Mouse (Mus musculus) midbrain, embryonic 12.5 days (tissue): ENCODE measurements at regions not wholly inside any gene's neighbourhood (a gene's known extent, or its start where the extent isn't known, plus 50 kb on each side); places are given as distances from the start of the nearest gene placed in this dataset.
A peak's percentile ranks its signal among the peaks of the same experiment; 100 is the strongest.

ENCODE experiments used
- ATAC-seq: fragments of 200-750 bp; cut with Nextera tagmentation; 2 replicates; pipeline ENCODE4 v1.8.0; 2017; ENCODE audit warnings: low read depth, moderate TSS enrichment, moderate library complexity; ENCODE audit not compliant: low FRiP score
- H3K27ac ChIP-seq: fragments of 300-500 bp; sonication (generic); replicated peaks from 2 replicates; pipeline ENCODE4 v1.5.1; 2016; ENCODE audit warnings: mild to moderate bottlenecking
- H3K27me3 ChIP-seq: fragments of 300-500 bp; sonication (generic); 2 replicates; pipeline ENCODE4 v1.6.1; 2016; ENCODE audit warnings: mild to moderate bottlenecking
- H3K36me3 ChIP-seq: fragments of 300-500 bp; sonication (generic); 2 replicates; pipeline ENCODE4 v1.6.1; 2016
- H3K4me1 ChIP-seq: fragments of 300-500 bp; sonication (generic); 2 replicates; pipeline ENCODE4 v1.6.1; 2016
- H3K4me2 ChIP-seq: fragments of 300-500 bp; sonication (generic); replicated peaks from 2 replicates; pipeline ENCODE4 v1.6.1; 2016; ENCODE audit warnings: mild to moderate bottlenecking, moderate library complexity
- H3K4me3 ChIP-seq: fragments of 300-500 bp; sonication (generic); 2 replicates; pipeline ENCODE4 v1.5.1; 2016; ENCODE audit warnings: mild to moderate bottlenecking
- H3K9ac ChIP-seq: fragments of 300-500 bp; sonication (generic); replicated peaks from 2 replicates; pipeline ENCODE4 v1.6.1; 2016; ENCODE audit warnings: mild to moderate bottlenecking, moderate library complexity
- H3K9me3 ChIP-seq: fragments of 300-500 bp; sonication (generic); 2 replicates; pipeline ENCODE4 v1.6.1; 2016; ENCODE audit warnings: mild to moderate bottlenecking
- WGBS: fragments of 180-500 bp; shearing (Covaris S2); methylation state at CpG from one replicate; pipeline ENCODE4 v1.1.7; 2016; 5-methylcytosine and 5-hydroxymethylcytosine counted together

- H3K36me3 ChIP-seq, result no peaks in the 10 kb centered on the region
- no peak overlapping the region for H3K4me2 ChIP-seq
- H3K27ac ChIP-seq, result no peak overlapping the region
- no peak overlapping the region for H3K4me3 ChIP-seq
- 94% methylated on average over 4 of the region's 4 CpGs for WGBS
- H3K4me1 ChIP-seq, result no peaks in the 10 kb centered on the region
- H3K9me3 ChIP-seq, result no peaks in the 10 kb centered on the region
- H3K9ac ChIP-seq, result no peak overlapping the region
- 0 out of 2 replicates have a peak, but pooled peaks cover 5% of the 10 kb centered on the region for H3K27me3 ChIP-seq
- ATAC-seq, result no peak
Measured at GRCm38 (mm10) chr15:63665517-63665916, 179.5 kb downstream of the Gsdmc2 start.

- Histone ChIP-seq H3K9ac (no peak overlapping the region), H3K9me3 (no peaks in the 10 kb centered on the region), H3K36me3 (no peaks in the 10 kb centered on the region), H3K4me2 (no peak overlapping the region), H3K4me1 (no peaks in the 10 kb centered on the region), H3K27me3 (0 out of 2 replicates have a peak, but pooled peaks cover 5% of the 10 kb centered on the region), H3K27ac (no peak overlapping the region), H3K4me3 (no peak overlapping the region)
- no peak for ATAC-seq
- WGBS, result 86% methylated on average over 2 of the region's 2 CpGs
Measured at GRCm38 (mm10) chr15:63664877-63665276, 180.1 kb downstream of the Gsdmc2 start.

DNA sequence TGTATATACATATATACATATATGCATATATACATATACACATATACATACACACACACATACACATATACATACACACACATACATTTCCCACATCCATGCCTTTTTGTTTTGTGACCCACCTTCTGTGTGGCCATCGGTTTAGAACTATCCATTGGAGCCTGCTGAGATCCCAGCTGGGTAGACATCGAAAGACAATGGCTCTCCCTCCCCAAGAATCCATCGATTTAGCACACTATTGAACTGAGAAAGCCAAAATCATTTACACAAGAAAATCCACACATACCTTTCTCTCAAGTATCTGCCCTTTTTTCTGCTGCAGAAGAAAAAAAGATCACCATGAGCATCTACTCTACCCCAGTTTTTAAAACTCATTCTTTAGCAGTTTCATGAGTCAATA is 182.8 kb downstream of the Gsdmc2 start:
- Histone ChIP-seq H3K9me3 (no peaks in the 10 kb centered on the region), H3K27ac (no peak overlapping the region), H3K27me3 (no peaks in the 10 kb centered on the region), H3K4me1 (no peaks in the 10 kb centered on the region), H3K4me3 (no peak overlapping the region), H3K36me3 (no peaks in the 10 kb centered on the region), H3K4me2 (no peak overlapping the region), H3K9ac (no peak overlapping the region)
- no peak for ATAC-seq
- WGBS, result 76% methylated on average over 3 of the region's 3 CpGs

DNA sequence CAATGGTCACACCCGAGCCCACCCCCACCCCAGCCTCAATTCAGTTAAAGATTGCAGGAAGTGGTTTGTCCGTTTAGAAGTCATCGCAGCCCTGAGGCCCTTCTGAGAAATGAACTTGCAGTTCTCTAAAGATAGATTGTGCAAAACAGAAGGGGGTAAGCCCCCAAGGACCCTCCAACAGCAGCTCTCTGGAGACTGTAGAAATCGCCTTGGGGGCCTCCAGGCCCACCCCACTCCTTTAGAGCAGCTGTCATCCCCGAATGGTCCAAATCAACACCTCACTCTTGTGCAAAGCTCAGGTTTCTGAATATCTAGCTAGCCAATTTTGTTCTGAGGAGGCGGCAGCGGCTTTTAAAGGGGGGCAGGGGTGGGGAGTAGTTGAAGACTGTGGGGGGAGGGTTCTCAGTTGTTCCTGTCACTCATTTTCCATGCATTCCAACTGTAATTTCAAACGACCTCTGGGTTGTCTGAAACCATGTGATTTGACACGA is 186.9 kb downstream of the Gsdmc2 start:
- H3K4me1 ChIP-seq, result no peaks in the 10 kb centered on the region
- H3K4me3 ChIP-seq, result no peak overlapping the region
- no peak overlapping the region for H3K27ac ChIP-seq
- no peak overlapping the region for H3K9ac ChIP-seq
- peaks cover 7% of the 10 kb centered on the region for H3K27me3 ChIP-seq
- no peaks in the 10 kb centered on the region for H3K9me3 ChIP-seq
- H3K4me2 ChIP-seq, result no peak overlapping the region
- WGBS, result 87% methylated on average over 9 of the region's 9 CpGs
- H3K36me3 ChIP-seq, result no peaks in the 10 kb centered on the region
- no peak for ATAC-seq

DNA sequence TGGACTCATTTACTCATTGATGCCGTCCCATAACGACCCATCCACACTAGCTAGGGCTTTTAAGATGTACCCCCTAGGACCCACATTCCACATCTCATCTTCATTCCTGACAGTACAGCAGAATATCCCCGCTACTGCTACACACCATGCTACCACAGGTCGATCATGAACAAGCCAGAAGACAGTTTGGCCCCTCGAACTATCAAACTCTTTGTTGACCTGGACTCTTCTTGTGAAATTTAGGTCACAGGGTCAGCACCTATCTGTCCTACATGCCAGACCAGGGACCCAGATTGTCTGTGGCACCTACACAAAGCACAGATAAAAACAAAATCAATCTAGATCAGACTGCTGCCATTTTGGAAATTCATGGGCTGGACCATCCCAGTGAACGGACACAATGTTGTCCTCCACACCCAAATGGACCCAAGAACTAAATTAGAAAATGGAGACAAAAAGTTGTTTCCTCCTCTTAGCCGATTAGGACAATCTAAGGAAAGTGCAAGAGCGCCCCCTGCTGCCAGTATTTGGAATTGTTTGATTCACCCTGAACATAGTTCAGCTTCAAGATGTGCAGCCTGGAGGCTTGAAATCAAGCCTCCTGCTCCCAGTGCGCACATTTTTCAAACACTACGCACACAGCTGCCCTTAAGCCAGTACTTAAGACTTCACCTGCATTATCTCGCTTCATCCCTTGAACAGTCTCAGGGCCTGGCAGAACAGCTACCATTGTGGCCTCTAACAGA is 192.6 kb downstream of the Gsdmc2 start:
- H3K27ac ChIP-seq, result no peak overlapping the region

DNA sequence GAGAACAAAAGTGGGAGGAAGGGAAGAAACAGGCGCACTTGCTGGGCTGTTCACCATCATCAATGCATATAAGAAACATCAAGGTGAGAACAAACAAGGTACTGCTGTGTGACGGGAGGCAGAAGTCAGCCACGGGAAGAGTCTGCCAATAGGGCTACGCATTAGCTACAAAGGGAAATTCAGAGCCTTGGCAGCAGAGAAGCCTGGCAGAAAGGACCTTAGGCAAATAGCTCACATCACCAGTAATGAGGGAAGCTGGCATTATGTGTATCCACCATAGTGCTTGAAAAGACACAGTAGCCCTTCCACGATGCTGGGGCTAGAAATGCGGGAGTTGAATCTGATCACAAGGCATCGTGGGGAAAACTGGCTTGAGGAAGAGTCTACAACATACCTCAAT is 193.9 kb downstream of the Gsdmc2 start:
- Histone ChIP-seq H3K4me1 (no peaks in the 10 kb centered on the region), H3K4me2 (no peak overlapping the region), H3K36me3 (no peaks in the 10 kb centered on the region), H3K9ac (no peak overlapping the region), H3K27ac (no peak overlapping the region), H3K9me3 (no peaks in the 10 kb centered on the region), H3K4me3 (no peak overlapping the region), H3K27me3 (peaks cover 16% of the 10 kb centered on the region)
- 88% methylated on average over 7 of the region's 7 CpGs for WGBS
- no peak for ATAC-seq

More for the DNA sequence above, 192.6 kb downstream of the Gsdmc2 start:
- WGBS, result 42% methylated on average over 11 of the region's 11 CpGs
- no peak overlapping the region for H3K4me3 ChIP-seq
- no peaks in the 10 kb centered on the region for H3K4me1 ChIP-seq
- H3K9ac ChIP-seq, result no peak overlapping the region
- no peaks in the 10 kb centered on the region for H3K36me3 ChIP-seq
- peak; percentile 60 for ATAC-seq
- H3K4me2 ChIP-seq, result no peak overlapping the region
- H3K9me3 ChIP-seq, result no peaks in the 10 kb centered on the region
- peaks cover 16% of the 10 kb centered on the region for H3K27me3 ChIP-seq

- WGBS, result 82% methylated on average over 12 of the region's 12 CpGs
- Histone ChIP-seq H3K36me3 (no peaks in the 10 kb centered on the region), H3K4me1 (no peaks in the 10 kb centered on the region), H3K9ac (no peak overlapping the region), H3K4me3 (no peak overlapping the region), H3K27me3 (0 out of 2 replicates have a peak, but pooled peaks cover 8% of the 10 kb centered on the region), H3K27ac (no peak overlapping the region), H3K9me3 (no peaks in the 10 kb centered on the region), H3K4me2 (no peak overlapping the region)
- ATAC-seq, result no peak
Measured at GRCm38 (mm10) chr15:63648142-63648989, 196.6 kb downstream of the Gsdmc2 start.

- H3K36me3 ChIP-seq, result no peaks in the 10 kb centered on the region
- no peak for ATAC-seq
- no peak overlapping the region for H3K4me3 ChIP-seq
- H3K4me2 ChIP-seq, result no peak overlapping the region
- no peaks in the 10 kb centered on the region for H3K9me3 ChIP-seq
- H3K27ac ChIP-seq, result no peak overlapping the region
- no peaks in the 10 kb centered on the region for H3K27me3 ChIP-seq
- H3K9ac ChIP-seq, result no peak overlapping the region
- no peaks in the 10 kb centered on the region; the same call in 1 of the 2 replicates for H3K4me1 ChIP-seq
Measured at GRCm38 (mm10) chr15:63624814-63625213, 220.2 kb downstream of the Gsdmc2 start.

- no peaks in the 10 kb centered on the region for H3K27me3 ChIP-seq
- 52% methylated on average over 2 of the region's 2 CpGs for WGBS
- H3K4me3 ChIP-seq, result no peak overlapping the region
- H3K9ac ChIP-seq, result no peak overlapping the region
- no peak overlapping the region for H3K4me2 ChIP-seq
- H3K9me3 ChIP-seq, result no peaks in the 10 kb centered on the region
- ATAC-seq, result no peak
- H3K27ac ChIP-seq, result no peak overlapping the region
- H3K36me3 ChIP-seq, result no peaks in the 10 kb centered on the region
- H3K4me1 ChIP-seq, result no peaks in the 10 kb centered on the region; the same call in 1 of the 2 replicates
Measured at GRCm38 (mm10) chr15:63624249-63624648, 220.7 kb downstream of the Gsdmc2 start.

- WGBS, result 71% methylated on average over 8 of the region's 8 CpGs
- Histone ChIP-seq H3K27ac (no peak overlapping the region), H3K4me3 (no peak overlapping the region), H3K27me3 (no peaks in the 10 kb centered on the region), H3K9ac (no peak overlapping the region), H3K36me3 (no peaks in the 10 kb centered on the region), H3K9me3 (no peaks in the 10 kb centered on the region), H3K4me2 (no peak overlapping the region), H3K4me1 (no peaks in the 10 kb centered on the region)
- ATAC-seq, result no peak
Measured at GRCm38 (mm10) chr15:63616506-63617208, 228.3 kb downstream of the Gsdmc2 start.

DNA sequence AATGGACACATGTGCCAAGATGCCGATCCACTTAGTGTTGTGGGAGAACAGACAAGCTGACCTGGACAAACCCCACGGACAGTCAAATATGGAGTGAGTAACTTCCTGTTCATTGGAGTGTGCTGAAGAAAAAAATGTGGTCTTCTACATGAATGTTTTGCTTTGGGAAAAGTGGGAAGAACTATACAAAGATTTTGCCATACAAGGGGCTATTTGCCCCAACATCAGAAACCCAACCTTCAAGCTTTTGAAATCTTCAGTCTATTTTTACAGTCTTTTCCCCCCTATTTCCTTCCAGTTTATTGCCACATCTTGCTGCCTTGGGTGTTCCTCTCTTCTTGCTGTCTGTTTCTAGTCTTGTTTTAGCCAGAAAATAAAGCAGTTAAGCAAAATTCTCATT is 230.8 kb downstream of the Gsdmc2 start:
- 90% methylated on average over 2 of the region's 2 CpGs for WGBS
- no peaks in the 10 kb centered on the region for H3K4me1 ChIP-seq
- H3K9ac ChIP-seq, result no peak overlapping the region
- no peak for ATAC-seq
- no peak overlapping the region for H3K27ac ChIP-seq
- no peaks in the 10 kb centered on the region for H3K27me3 ChIP-seq
- no peaks in the 10 kb centered on the region for H3K9me3 ChIP-seq
- no peaks in the 10 kb centered on the region for H3K36me3 ChIP-seq
- H3K4me2 ChIP-seq, result no peak overlapping the region
- no peak overlapping the region for H3K4me3 ChIP-seq

GRCm38 (mm10) chr15:63613120-63613519 is 231.9 kb downstream of the Gsdmc2 start:
- Histone ChIP-seq H3K4me2 (no peak overlapping the region), H3K9me3 (no peaks in the 10 kb centered on the region), H3K4me1 (no peaks in the 10 kb centered on the region), H3K4me3 (no peak overlapping the region), H3K36me3 (no peaks in the 10 kb centered on the region), H3K27me3 (no peaks in the 10 kb centered on the region), H3K27ac (no peak overlapping the region), H3K9ac (no peak overlapping the region)
- WGBS, result 88% methylated on average over 1 of the region's 1 CpGs
- ATAC-seq, result no peak
